Mouse (Mus musculus) kidney, adult 2 months (tissue): ENCODE data around the gene Rabepk. TPM values are rescaled to one million over a fixed set of nuclear protein-coding genes. Genes with fewer than 3 reads are reported as not detected.

Experiments
- DNase-seq: peaks from one replicate; pipeline ENCODE4 v3.0.0; 2021
- H3K27ac ChIP-seq: fragments of 200-500 bp; 2 replicates; pipeline ENCODE4 v1.5.1; 2012; ENCODE audit warnings: low read depth, low read length, control low read depth, inconsistent platforms; ENCODE audit not compliant: insufficient read depth
- H3K27me3 ChIP-seq: fragments of 200-500 bp; replicated peaks from 2 replicates; pipeline ENCODE4 v1.6.1; 2012; ENCODE audit warnings: mild to moderate bottlenecking, moderate library complexity, low read length, inconsistent platforms; ENCODE audit not compliant: control insufficient read depth, insufficient read depth
- H3K36me3 ChIP-seq: fragments of 200-500 bp; 2 replicates; pipeline ENCODE4 v1.6.1; 2012; ENCODE audit warnings: mild to moderate bottlenecking, moderate library complexity, low read length, inconsistent platforms; ENCODE audit not compliant: control insufficient read depth, insufficient read depth
- H3K4me1 ChIP-seq: fragments of 200-500 bp; 2 replicates; pipeline ENCODE4 v1.6.1; 2011; ENCODE audit warnings: low read length; ENCODE audit not compliant: control insufficient read depth, insufficient read depth
- H3K4me3 ChIP-seq: fragments of 200-500 bp; 2 replicates; pipeline ENCODE4 v1.5.1; 2011; ENCODE audit warnings: mild to moderate bottlenecking, low read depth, low read length, control low read depth; ENCODE audit not compliant: insufficient read depth
- CTCF ChIP-seq: fragments of 200-500 bp; conservative IDR thresholded peaks from 2 replicates; pipeline ENCODE4 v1.5.1; 2011; ENCODE audit warnings: low read depth, mild to moderate bottlenecking, control low read depth, low read length, moderate library complexity, mixed read lengths; ENCODE audit not compliant: insufficient read depth, insufficient read length
- POLR2A ChIP-seq: fragments of 200-500 bp; IDR thresholded peaks from one replicate; pipeline ENCODE4 v1.6.1; 2011; ENCODE audit warnings: low read depth, low read length, control low read depth
- WGBS: fragments of 180-500 bp; shearing (Covaris S2); methylation state at CpG from one replicate; pipeline ENCODE4 v1.1.7; 2018; 5-methylcytosine and 5-hydroxymethylcytosine counted together
- polyA plus RNA-seq: library from polyadenylated mRNA; depleted of rRNA; stranded (reverse); fragments of >200 nt; gene quantifications from 2 replicates; pipeline ENCODE4 v1.2.3, GENCODE M21; 2012; rRNA removed

The Rabepk gene
- polyA plus RNA-seq, 1 experiment = 28.1 TPM

GRCm38 (mm10) chr2:34741390-34742159, 58.1 kb downstream of the Rabepk start:
- 88% methylated on average over 12 of the region's 12 CpGs for WGBS
- Histone ChIP-seq H3K4me1 (peaks cover 3% of the 10 kb centered on the region; the same call in 1 of the 2 replicates), H3K36me3 (no peaks in the 10 kb centered on the region), H3K27ac (no peak overlapping the region), H3K4me3 (no peak overlapping the region), H3K27me3 (no peaks in the 10 kb centered on the region)
- TF ChIP-seq POLR2A = no peak
- no peak for TF ChIP-seq CTCF
- DNase-seq = no peak

- TF ChIP-seq CTCF (no peak), POLR2A (no peak)
- Histone ChIP-seq H3K36me3 (no peaks in the 10 kb centered on the region), H3K4me3 (no peak overlapping the region), H3K4me1 (peaks cover 3% of the 10 kb centered on the region; the same call in 1 of the 2 replicates), H3K27me3 (no peaks in the 10 kb centered on the region), H3K27ac (no peak overlapping the region)
- WGBS = 69% methylated on average over 1 of the region's 1 CpGs
- DNase-seq = no peak
Measured at GRCm38 (mm10) chr2:34739684-34740391, 59.9 kb downstream of the Rabepk start.

GRCm38 (mm10) chr2:34737911-34738310, 61.8 kb downstream of the Rabepk start:
- WGBS = 48% methylated on average over 1 of the region's 1 CpGs
- H3K4me3 ChIP-seq = no peak overlapping the region
- DNase-seq = peak; percentile 14
- no peaks in the 10 kb centered on the region for H3K36me3 ChIP-seq
- no peaks in the 10 kb centered on the region for H3K27me3 ChIP-seq
- TF ChIP-seq POLR2A (no peak), CTCF (no peak)
- no peak overlapping the region for H3K27ac ChIP-seq
- H3K4me1 ChIP-seq = peaks cover 3% of the 10 kb centered on the region; the same call in 1 of the 2 replicates

GRCm38 (mm10) chr2:34736626-34737025, 63.1 kb downstream of the Rabepk start:
- Histone ChIP-seq H3K36me3 (no peaks in the 10 kb centered on the region), H3K27me3 (no peaks in the 10 kb centered on the region), H3K4me3 (no peak overlapping the region), H3K27ac (no peak overlapping the region), H3K4me1 (peaks cover 3% of the 10 kb centered on the region; the same call in 1 of the 2 replicates)
- 97% methylated on average over 1 of the region's 1 CpGs for WGBS
- DNase-seq = no peak
- TF ChIP-seq POLR2A = no peak
- no peak for TF ChIP-seq CTCF

Other genes starting within 250 kb of the Rabepk start
- gene Gapvd1, start 44.7 kb downstream of the Rabepk start, polyA plus RNA-seq = 14.0 and 16.0 TPM in 2 replicates
- 441 and 489 TPM in 2 replicates for gene Hspa5, start 27.9 kb downstream of the Rabepk start, polyA plus RNA-seq
- gene Fbxw2, start 26.4 kb upstream of the Rabepk start, polyA plus RNA-seq = 29.4 and 34.1 TPM in 2 replicates
- 0.07 TPM in 1 of 2 replicates, not detected in the other for gene Gm34653, start 33.1 kb upstream of the Rabepk start, polyA plus RNA-seq
- 208 and 340 TPM in 2 replicates for gene Cutal, start 74.5 kb upstream of the Rabepk start, polyA plus RNA-seq
- gene Psmd5, start 75.1 kb upstream of the Rabepk start, polyA plus RNA-seq = 29.7 and 31.7 TPM in 2 replicates
- 0.60 and 0.66 TPM in 2 replicates for gene Phf19, start 114.1 kb upstream of the Rabepk start, polyA plus RNA-seq
- 4.3 and 9.3 TPM in 2 replicates for gene Traf1, start 161.9 kb upstream of the Rabepk start, polyA plus RNA-seq